Mouse (Mus musculus) kidney, postnatal 10 days (tissue): ENCODE measurements around the gene Rpgrip1l.

ENCODE experiments used
- DNase-seq: peaks from one replicate; pipeline ENCODE4 v3.0.0; 2021; ENCODE audit warnings: mixed read lengths

Gene Rpgrip1l

GRCm38 (mm10) chr8:91198036-91198435, 115.0 kb downstream of the Rpgrip1l start:
- DNase-seq: no peak

- no peak for DNase-seq
Observed at GRCm38 (mm10) chr8:91197233-91197632, 115.8 kb downstream of the Rpgrip1l start.

- DNase-seq: peak; percentile 21
Observed at GRCm38 (mm10) chr8:91196661-91197060, 116.4 kb downstream of the Rpgrip1l start.

- no peak for DNase-seq
Observed at GRCm38 (mm10) chr8:91194081-91194480, 119.0 kb downstream of the Rpgrip1l start.

- no peak for DNase-seq
Observed at GRCm38 (mm10) chr8:91192941-91193340, 120.1 kb downstream of the Rpgrip1l start.

- peak; percentile 84 for DNase-seq
Observed at GRCm38 (mm10) chr8:91190816-91191340, 122.2 kb downstream of the Rpgrip1l start.

- no peak for DNase-seq
Observed at GRCm38 (mm10) chr8:91188152-91188551, 124.9 kb downstream of the Rpgrip1l start.

- DNase-seq: no peak
Observed at GRCm38 (mm10) chr8:91186372-91186771, 126.7 kb downstream of the Rpgrip1l start.

- DNase-seq: no peak
Observed at GRCm38 (mm10) chr8:91177708-91178107, 135.4 kb downstream of the Rpgrip1l start.

- DNase-seq: no peak
Observed at GRCm38 (mm10) chr8:91176176-91176575, 136.9 kb downstream of the Rpgrip1l start.

GRCm38 (mm10) chr8:91171605-91172004, 141.5 kb downstream of the Rpgrip1l start:
- DNase-seq: no peak

- DNase-seq: no peak
Observed at GRCm38 (mm10) chr8:91170914-91171313, 142.1 kb downstream of the Rpgrip1l start.

GRCm38 (mm10) chr8:91170152-91170551, 142.9 kb downstream of the Rpgrip1l start:
- peak; percentile 27 for DNase-seq
